Mouse (Mus musculus) testis, adult 2 months (tissue): ENCODE measurements at regions not wholly inside any gene's neighbourhood (a gene's known extent, or its start where the extent isn't known, plus 50 kb on each side); places are given as distances from the start of the nearest gene placed in this dataset.

Experiments used
- CTCF ChIP-seq: fragments of 200-500 bp; IDR thresholded peaks from 2 replicates; pipeline ENCODE4 v1.5.1; 2012; ENCODE audit warnings: low read depth, mild to moderate bottlenecking, inconsistent platforms, low read length, moderate library complexity; ENCODE audit not compliant: control insufficient read depth, insufficient read depth, insufficient replicate concordance
- POLR2A ChIP-seq: fragments of 200-500 bp; IDR thresholded peaks from 2 replicates; pipeline ENCODE4 v1.6.1; 2012; ENCODE audit warnings: low read depth, mild to moderate bottlenecking, inconsistent platforms, low read length, moderate library complexity; ENCODE audit not compliant: control insufficient read depth

- TF ChIP-seq CTCF (no peak), POLR2A (no peak)
These were observed 61.5 kb upstream of the Actr3 start for GRCm38 (mm10) chr1:125497006-125497405.
